21 mouse cellular contexts compared by ENCODE assay signal in the genomic region with DNA sequence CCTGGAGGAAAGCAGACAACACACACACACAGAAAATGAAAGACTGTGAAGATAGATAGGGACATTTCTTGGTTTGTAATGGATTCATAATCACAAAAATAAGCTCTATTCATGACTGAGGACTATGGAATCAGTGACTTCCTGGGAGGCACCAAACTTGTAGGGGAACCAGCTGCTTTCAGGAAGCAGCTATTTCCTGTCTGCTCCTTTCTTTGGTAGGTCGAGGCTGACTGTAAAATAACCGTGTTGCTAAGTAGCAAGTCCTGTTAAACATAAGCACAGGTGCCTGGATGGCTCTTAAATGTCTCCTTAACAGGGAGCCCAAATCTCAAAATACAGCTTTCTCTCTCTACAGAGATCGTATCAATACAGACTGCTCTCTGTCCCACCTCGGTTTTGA. TPM values are rescaled to one million over a fixed set of nuclear protein-coding genes. Genes with fewer than 3 reads are reported as not detected.
DNase-seq lines count a peak whose midpoint lies in the region; ATAC-seq and TF ChIP-seq lines count a peak whose summit lies in the region.
"Had no signal": no experiment of that assay in that cellular context is flagged by ENCODE, and none has a peak within 500 bp of the region (broad histone marks: within the 10 kb centered on the region; RNA-seq: fewer than 3 reads in every experiment).

No protein-coding gene starts in this region.

- no peaks in the 10 kb centered on the region for H3K27me3 ChIP-seq in forebrain, embryonic 10.5 days (ENCODE audit: poor library complexity, severe bottlenecking)
- H3K27me3 ChIP-seq in forebrain, postnatal 0 days (ENCODE audit: insufficient read depth, low read length), result no peaks in the 10 kb centered on the region
- H3K27me3 ChIP-seq: hindbrain, embryonic 13.5 days; limb, embryonic 13.5 days; neural tube, embryonic 12.5 days had no signal

- H3K9me3 ChIP-seq in forebrain, embryonic 10.5 days, result no peaks in the 10 kb centered on the region
- H3K9me3 ChIP-seq in forebrain, postnatal 0 days (ENCODE audit: low read length), result no peaks in the 10 kb centered on the region
- H3K9me3 ChIP-seq: hindbrain, embryonic 13.5 days; limb, embryonic 13.5 days; neural tube, embryonic 12.5 days had no signal

- no peak overlapping the region for H3K4me2 ChIP-seq in forebrain, postnatal 0 days (ENCODE audit: low read depth)
- H3K4me2 ChIP-seq: hindbrain, embryonic 13.5 days; limb, embryonic 13.5 days; neural tube, embryonic 12.5 days had no signal

- WGBS in forebrain, embryonic 10.5 days, result 86% methylated on average over 4 of the region's 4 CpGs
- WGBS in forebrain, postnatal 0 days, result 67% methylated on average over 4 of the region's 4 CpGs

- no peaks in the 10 kb centered on the region; the same call in 1 of the 2 replicates for H3K36me3 ChIP-seq in forebrain, embryonic 10.5 days (replicated peaks)
- H3K36me3 ChIP-seq in forebrain, postnatal 0 days (ENCODE audit: insufficient read depth), result peaks cover 15% of the 10 kb centered on the region
- H3K36me3 ChIP-seq: limb, embryonic 13.5 days had no signal

- no peak for DNase-seq in forebrain, embryonic 10.5 days (ENCODE audit: extremely low spot score, low spot score)
- DNase-seq in forebrain, postnatal 0 days, result no peak
- no peak for DNase-seq in layer of hippocampus, adult 2 months (ENCODE audit: low spot score in 2 of 2)
- no peak for DNase-seq in layer of hippocampus, postnatal 36 days
- DNase-seq in retina, postnatal 1 day, result no peak
- DNase-seq in cerebellum, adult 8-10 months, result no peak
- DNase-seq: adrenal gland, adult 2 months; cerebellum, adult 18-20 months; lung, postnatal 14 days had no signal

- no peak overlapping the region for H3K9ac ChIP-seq in forebrain, postnatal 0 days
- H3K9ac ChIP-seq: hindbrain, embryonic 13.5 days; limb, embryonic 13.5 days; neural tube, embryonic 12.5 days had no signal

- ATAC-seq in forebrain, postnatal 0 days, result no peak
- peak; percentile 73 for ATAC-seq in CD4-positive, CD25-positive, alpha-beta regulatory T cell, adult 4 months
- peak; percentile 79 for ATAC-seq in inflammation-experienced regulatory T-cells, adult 6 months

- no peak for TF ChIP-seq CTCF in forebrain, postnatal 0 days (IDR thresholded peaks at IDR 0.05; ENCODE audit: low read depth)
- no peak for TF ChIP-seq CTCF in layer of hippocampus, adult 2 months (conservative IDR thresholded peaks at IDR 0.05)

- no peak overlapping the region for H3K4me3 ChIP-seq in forebrain, embryonic 10.5 days
- no peak overlapping the region for H3K4me3 ChIP-seq in forebrain, postnatal 0 days (ENCODE audit: low read depth, low read length)
- H3K4me3 ChIP-seq in layer of hippocampus, adult 2 months, result no peak overlapping the region
- H3K4me3 ChIP-seq: hindbrain, embryonic 13.5 days; limb, embryonic 13.5 days; neural tube, embryonic 12.5 days had no signal

- H3K27ac ChIP-seq in forebrain, embryonic 10.5 days, result peak overlapping the region; percentile 76
- H3K27ac ChIP-seq in forebrain, postnatal 0 days (ENCODE audit: low read depth, low read length), result no peak overlapping the region
- peak overlapping the region; percentile 85 for H3K27ac ChIP-seq in layer of hippocampus, adult 2 months
- H3K27ac ChIP-seq: limb, embryonic 13.5 days; neural tube, embryonic 12.5 days had no signal

- peaks cover 54% of the 10 kb centered on the region for H3K4me1 ChIP-seq in forebrain, embryonic 10.5 days
- H3K4me1 ChIP-seq in forebrain, postnatal 0 days (ENCODE audit: insufficient read depth), result 0 out of 2 replicates have a peak, but pooled peaks cover 2% of the 10 kb centered on the region

RNA-seq across cellular contexts. Expression of a gene that starts 39.1 kb away (rescaled TPM):
- polyA plus RNA-seq in forebrain, embryonic 10.5 days (2016; fragmentation: Nextera tagmentation; extraction: Ambion mirVana), result not detected in 2 replicates
- total RNA-seq in forebrain, postnatal 0 days (2014; rRNA removed), result 0.54 TPM in 1 of 2 replicates, not detected in the other
- 0.17 TPM in 1 of 2 replicates, not detected in the other for polyA plus RNA-seq in forebrain, postnatal 0 days (2015; fragmentation: Nextera tagmentation; extraction: Ambion mirVana)
- not detected for total RNA-seq in layer of hippocampus, adult 2 months (2021)
- not detected for total RNA-seq in layer of hippocampus, postnatal 36 days (2021)
- 100 to 1,000 TPM; 309 to 452 TPM for polyA plus RNA-seq in CD4-positive, CD25-positive, alpha-beta regulatory T cell, adult 4 months (2017; shearing (Covaris generic))
- polyA plus RNA-seq in inflammation-experienced regulatory T-cells, adult 6 months (2017; shearing (Covaris generic)), result 100 to 1,000 TPM; 353 to 863 (median 573) TPM
- total RNA-seq: layer of hippocampus, adult 18-20 months; left cerebral cortex, adult 8-10 months had no signal
- polyA plus RNA-seq: brain, embryonic 14.5 days; heart, embryonic 14.5 days; hindbrain, embryonic 13.5 days; kidney, embryonic 14.5 days; limb, embryonic 13.5 days; liver, embryonic 16.5 days; neural tube, embryonic 12.5 days; stomach, embryonic 14.5 days had no signal

Comparison
In these comparisons a context has a peak if more than half of its experiments do, and no peak if none do; other contexts are left out.
1. RNA of a gene that starts 39.1 kb away (polyA plus RNA-seq): 353 to 863 TPM in inflammation-experienced regulatory T-cells, adult 6 months and 309 to 452 TPM in CD4-positive, CD25-positive, alpha-beta regulatory T cell, adult 4 months; 0.17 TPM in forebrain, postnatal 0 days and not detected in forebrain, embryonic 10.5 days; every median in the first group is over 100 times any median in the second.